Mouse (Mus musculus): ENCODE data around the gene Foxf2. TPM values are rescaled to one million over a fixed set of nuclear protein-coding genes. Genes with fewer than 3 reads are reported as not detected.

The Foxf2 gene
- not detected in 2 replicates for polyA plus RNA-seq (2011; ENCODE audit: insufficient read depth, insufficient read length, low replicate concordance, missing spikeins)

GRCm38 (mm10) chr13:31625333-31626101 is at the start of gene Foxf2:
Foxf2 (plus strand) TSS chr13:31625816.
- WGBS: under 1% methylated on average over 44 of the region's 74 CpGs
- H3K27ac ChIP-seq (ENCODE audit: control insufficient read depth, insufficient read depth, low read depth, low read length, poor library complexity): no peak within 1 kb of the TSS; the same call in 1 of the 2 replicates
- H3K4me3 ChIP-seq (replicated peaks; ENCODE audit: control insufficient read depth, low read depth, low read length): no peak within 1 kb of the TSS
- no peaks in the 10 kb centered on the region for H3K4me1 ChIP-seq (ENCODE audit: control insufficient read depth, insufficient read depth, low read length)
- no peak for TF ChIP-seq POLR2A (IDR thresholded peaks at IDR 0.05; ENCODE audit: borderline replicate concordance, control insufficient read depth, low read depth, low read length)

GRCm38 (mm10) chr13:31576696-31577095 is 48.9 kb upstream of the Foxf2 start:
- Histone ChIP-seq H3K27ac (ENCODE audit: control insufficient read depth, insufficient read depth, low read depth, low read length, poor library complexity) (no peak overlapping the region), H3K4me1 (ENCODE audit: control insufficient read depth, insufficient read depth, low read length) (no peaks in the 10 kb centered on the region), H3K4me3 (replicated peaks; ENCODE audit: control insufficient read depth, low read depth, low read length) (no peak overlapping the region)
- 80% methylated on average over 4 of the region's 4 CpGs for WGBS
- TF ChIP-seq CTCF (IDR thresholded peaks at IDR 0.05; ENCODE audit: control insufficient read depth, insufficient read depth, low read length) (no peak), POLR2A (IDR thresholded peaks at IDR 0.05; ENCODE audit: borderline replicate concordance, control insufficient read depth, low read depth, low read length) (no peak)

- no peaks in the 10 kb centered on the region for H3K4me1 ChIP-seq (ENCODE audit: control insufficient read depth, insufficient read depth, low read length)
- TF ChIP-seq POLR2A (IDR thresholded peaks at IDR 0.05; ENCODE audit: borderline replicate concordance, control insufficient read depth, low read depth, low read length): no peak
- no peak for TF ChIP-seq CTCF (IDR thresholded peaks at IDR 0.05; ENCODE audit: control insufficient read depth, insufficient read depth, low read length)
- H3K4me3 ChIP-seq (replicated peaks; ENCODE audit: control insufficient read depth, low read depth, low read length): no peak overlapping the region
- H3K27ac ChIP-seq (ENCODE audit: control insufficient read depth, insufficient read depth, low read depth, low read length, poor library complexity): no peak overlapping the region
- 44% methylated on average over 6 of the region's 6 CpGs for WGBS
Observed at GRCm38 (mm10) chr13:31577576-31577975, 48.0 kb upstream of the Foxf2 start.

- no peak overlapping the region for H3K27ac ChIP-seq (ENCODE audit: control insufficient read depth, insufficient read depth, low read depth, low read length, poor library complexity)
- no peak for TF ChIP-seq CTCF (IDR thresholded peaks at IDR 0.05; ENCODE audit: control insufficient read depth, insufficient read depth, low read length)
- TF ChIP-seq POLR2A (IDR thresholded peaks at IDR 0.05; ENCODE audit: borderline replicate concordance, control insufficient read depth, low read depth, low read length): no peak
- no peak overlapping the region for H3K4me3 ChIP-seq (replicated peaks; ENCODE audit: control insufficient read depth, low read depth, low read length)
- no peaks in the 10 kb centered on the region for H3K4me1 ChIP-seq (ENCODE audit: control insufficient read depth, insufficient read depth, low read length)
- WGBS: 74% methylated on average over 10 of the region's 10 CpGs
Observed at GRCm38 (mm10) chr13:31578389-31578788, 47.2 kb upstream of the Foxf2 start.

GRCm38 (mm10) chr13:31579866-31580265 is 45.8 kb upstream of the Foxf2 start:
- Histone ChIP-seq H3K4me1 (ENCODE audit: control insufficient read depth, insufficient read depth, low read length) (no peaks in the 10 kb centered on the region), H3K27ac (ENCODE audit: control insufficient read depth, insufficient read depth, low read depth, low read length, poor library complexity) (no peak overlapping the region), H3K4me3 (replicated peaks; ENCODE audit: control insufficient read depth, low read depth, low read length) (no peak overlapping the region)
- no peak for TF ChIP-seq POLR2A (IDR thresholded peaks at IDR 0.05; ENCODE audit: borderline replicate concordance, control insufficient read depth, low read depth, low read length)
- no peak for TF ChIP-seq CTCF (IDR thresholded peaks at IDR 0.05; ENCODE audit: control insufficient read depth, insufficient read depth, low read length)
- WGBS: 64% methylated on average over 9 of the region's 9 CpGs

GRCm38 (mm10) chr13:31587341-31587740 is 38.3 kb upstream of the Foxf2 start:
- TF ChIP-seq POLR2A (IDR thresholded peaks at IDR 0.05; ENCODE audit: borderline replicate concordance, control insufficient read depth, low read depth, low read length) (no peak), CTCF (IDR thresholded peaks at IDR 0.05; ENCODE audit: control insufficient read depth, insufficient read depth, low read length) (no peak)
- H3K4me3 ChIP-seq (replicated peaks; ENCODE audit: control insufficient read depth, low read depth, low read length): no peak overlapping the region
- 71% methylated on average over 5 of the region's 5 CpGs for WGBS
- no peak overlapping the region for H3K27ac ChIP-seq (ENCODE audit: control insufficient read depth, insufficient read depth, low read depth, low read length, poor library complexity)
- H3K4me1 ChIP-seq (ENCODE audit: control insufficient read depth, insufficient read depth, low read length): no peaks in the 10 kb centered on the region

- 85% methylated on average over 5 of the region's 5 CpGs for WGBS
- TF ChIP-seq CTCF (IDR thresholded peaks at IDR 0.05; ENCODE audit: control insufficient read depth, insufficient read depth, low read length): no peak
- no peak for TF ChIP-seq POLR2A (IDR thresholded peaks at IDR 0.05; ENCODE audit: borderline replicate concordance, control insufficient read depth, low read depth, low read length)
- Histone ChIP-seq H3K27ac (ENCODE audit: control insufficient read depth, insufficient read depth, low read depth, low read length, poor library complexity) (no peak overlapping the region), H3K4me3 (replicated peaks; ENCODE audit: control insufficient read depth, low read depth, low read length) (no peak overlapping the region), H3K4me1 (ENCODE audit: control insufficient read depth, insufficient read depth, low read length) (no peaks in the 10 kb centered on the region)
Observed at GRCm38 (mm10) chr13:31599576-31599975, 26.0 kb upstream of the Foxf2 start.

- Histone ChIP-seq H3K4me3 (replicated peaks; ENCODE audit: control insufficient read depth, low read depth, low read length) (no peak overlapping the region), H3K4me1 (ENCODE audit: control insufficient read depth, insufficient read depth, low read length) (no peaks in the 10 kb centered on the region), H3K27ac (ENCODE audit: control insufficient read depth, insufficient read depth, low read depth, low read length, poor library complexity) (no peak overlapping the region)
- TF ChIP-seq POLR2A (IDR thresholded peaks at IDR 0.05; ENCODE audit: borderline replicate concordance, control insufficient read depth, low read depth, low read length) (no peak), CTCF (IDR thresholded peaks at IDR 0.05; ENCODE audit: control insufficient read depth, insufficient read depth, low read length) (no peak)
- 81% methylated on average over 6 of the region's 6 CpGs for WGBS
Observed at GRCm38 (mm10) chr13:31603964-31604363, 21.7 kb upstream of the Foxf2 start.

All from bone marrow, adult 2 months (tissue).